Mouse (Mus musculus) B cell, adult 2 months (primary cell): ENCODE results near the gene Uqcrc2.

ENCODE experiments used
- DNase-seq, 2 experiments: peaks; one replicate each; pipeline ENCODE4 v3.0.0; 2022

The Uqcrc2 gene

DNA sequence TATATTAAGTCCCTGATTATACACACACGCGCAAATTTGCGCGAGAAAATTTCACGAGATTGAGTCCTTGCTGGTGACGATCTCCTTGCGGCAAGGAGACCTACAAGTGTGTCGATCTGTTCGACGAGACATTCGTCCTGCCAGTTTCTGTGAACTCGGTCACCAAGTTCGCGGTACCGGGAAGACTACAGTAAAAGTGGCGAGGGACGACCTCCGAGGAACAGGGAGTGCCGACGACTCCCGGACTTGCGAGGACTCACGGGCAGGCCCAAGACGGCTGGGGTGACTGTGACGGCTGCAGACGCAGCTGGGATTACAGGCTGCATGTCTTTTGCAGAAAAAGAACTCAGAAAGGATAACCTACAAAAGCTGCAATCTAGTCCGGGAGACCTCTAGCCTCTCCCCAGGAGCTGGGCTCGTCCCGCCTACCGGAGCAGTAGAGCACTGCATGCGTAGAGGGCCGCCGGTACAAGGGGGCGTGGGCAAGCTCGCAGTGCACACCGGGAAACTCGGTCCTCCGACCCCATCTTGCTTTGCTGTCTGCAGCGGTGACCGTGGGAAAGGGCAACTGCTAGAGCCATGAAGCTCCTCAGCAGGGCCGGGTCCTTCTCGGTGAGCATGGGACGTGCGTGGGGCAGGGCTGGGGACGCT is at the start of gene Uqcrc2:
TSS of gene Uqcrc2 (plus strand) at position 466 of the 651 bp plus-strand sequence.
- peak; percentile 85 to 87 for DNase-seq

DNA sequence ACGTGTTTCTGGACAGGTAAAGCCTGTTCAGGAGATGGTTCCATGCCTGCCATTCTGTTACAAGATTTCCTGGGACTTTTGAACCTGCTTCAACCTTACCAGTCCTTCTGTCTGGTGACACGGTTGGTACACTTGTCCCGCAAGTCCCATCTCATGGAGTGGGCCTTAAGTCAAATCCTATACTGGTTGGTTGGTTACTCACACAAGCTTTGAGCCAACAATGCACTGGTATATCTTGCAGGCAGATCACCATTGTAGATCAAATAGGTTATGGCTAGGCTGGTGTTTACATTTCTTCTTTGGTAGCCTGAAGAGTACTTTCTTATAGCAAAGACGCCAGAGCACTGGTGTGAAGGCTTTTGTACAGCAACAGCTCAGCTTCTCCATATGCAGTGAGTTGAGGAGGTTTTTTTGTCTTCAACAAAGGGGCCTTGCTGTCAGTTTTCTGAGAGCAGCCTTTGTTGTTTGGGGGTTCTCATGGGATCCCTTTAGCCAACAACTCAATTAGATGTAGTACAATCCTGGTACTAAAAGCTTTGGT is 37.7 kb upstream of the Uqcrc2 start:
- no peak for DNase-seq

- DNase-seq, result no peak
Observed at GRCm38 (mm10) chr7:120597744-120598243, 37.2 kb upstream of the Uqcrc2 start.

- DNase-seq, result no peak
Observed at GRCm38 (mm10) chr7:120598355-120598754, 36.6 kb upstream of the Uqcrc2 start.

- DNase-seq, result no peak
Observed at GRCm38 (mm10) chr7:120620075-120620771, 14.8 kb upstream of the Uqcrc2 start.

DNA sequence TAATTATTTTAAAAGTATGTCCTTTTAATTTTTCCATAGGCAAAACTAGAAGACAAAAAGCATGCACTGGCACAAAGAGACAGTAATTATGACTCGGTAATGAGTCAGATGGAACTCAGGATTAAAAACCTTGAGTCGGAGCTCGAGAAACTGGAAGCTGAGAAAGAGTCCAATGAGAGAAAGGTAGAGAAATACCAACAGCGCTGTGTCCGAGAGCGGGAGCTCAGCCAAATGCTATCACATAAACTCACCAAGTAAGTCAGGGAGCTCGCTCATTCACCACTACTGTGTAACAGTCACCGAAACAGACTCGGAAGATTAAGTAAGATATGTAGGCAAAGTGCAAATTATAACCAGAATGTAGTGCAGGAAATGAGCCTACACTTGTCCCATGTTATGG is 14.1 kb upstream of the Uqcrc2 start:
- no peak for DNase-seq

- peak; percentile 25 to 33 for DNase-seq
Observed at GRCm38 (mm10) chr7:120632518-120632917, 2.5 kb upstream of the Uqcrc2 start.

- peak in 1 of 2 experiments; percentile 2 for DNase-seq
Observed at GRCm38 (mm10) chr7:120634301-120634700, 675 bp upstream of the Uqcrc2 start.

DNA sequence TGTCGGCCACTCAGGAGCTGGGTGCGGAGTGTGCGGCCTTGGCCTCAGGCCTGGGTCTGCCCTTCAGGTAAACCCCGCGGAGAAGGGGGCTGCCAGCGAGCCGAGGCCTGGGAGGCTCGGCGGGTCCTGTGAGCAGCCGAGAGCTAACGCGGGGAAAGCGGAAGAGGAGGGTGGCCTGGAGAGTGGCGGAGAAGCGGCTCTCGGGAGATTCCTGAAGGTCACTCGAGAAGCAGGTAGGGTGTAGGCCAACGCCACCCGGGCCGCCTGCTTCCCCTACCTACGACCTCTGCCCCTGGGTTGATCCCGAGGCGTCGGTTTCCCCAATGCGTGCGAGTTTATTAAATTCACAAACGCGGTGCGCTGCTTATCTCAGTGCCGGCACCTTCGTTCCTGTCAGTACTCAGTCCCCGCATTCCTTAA is 396 bp downstream of the Uqcrc2 start:
- DNase-seq, result no peak

DNA sequence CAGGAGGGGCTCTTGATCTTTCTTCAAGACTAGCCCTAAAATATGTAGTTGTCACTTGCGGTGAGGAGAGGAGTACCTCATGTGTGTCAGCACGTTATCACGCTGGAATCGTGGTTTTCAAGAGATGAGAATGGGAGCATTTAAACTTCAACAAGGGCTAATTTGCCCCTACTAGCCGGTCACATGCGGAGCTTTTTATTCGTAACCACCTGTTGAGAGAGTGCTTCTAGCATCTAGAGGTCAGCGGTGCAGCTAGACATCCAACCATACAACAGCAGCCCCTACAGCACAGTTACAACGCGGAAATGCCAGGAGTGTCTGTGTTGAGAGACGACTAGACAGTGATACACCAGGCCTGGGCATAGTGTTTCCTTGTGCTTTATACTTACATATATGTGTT is 845 bp downstream of the Uqcrc2 start:
- peak; percentile 3 to 6 for DNase-seq

GRCm38 (mm10) chr7:120643217-120643616 is 8.2 kb downstream of the Uqcrc2 start:
- DNase-seq, result peak; percentile 14 to 19

- no peak for DNase-seq
Observed at GRCm38 (mm10) chr7:120647849-120648248, 12.9 kb downstream of the Uqcrc2 start.

GRCm38 (mm10) chr7:120662079-120662478 is 27.1 kb downstream of the Uqcrc2 start:
- DNase-seq, result peak; percentile 75 to 78

DNA sequence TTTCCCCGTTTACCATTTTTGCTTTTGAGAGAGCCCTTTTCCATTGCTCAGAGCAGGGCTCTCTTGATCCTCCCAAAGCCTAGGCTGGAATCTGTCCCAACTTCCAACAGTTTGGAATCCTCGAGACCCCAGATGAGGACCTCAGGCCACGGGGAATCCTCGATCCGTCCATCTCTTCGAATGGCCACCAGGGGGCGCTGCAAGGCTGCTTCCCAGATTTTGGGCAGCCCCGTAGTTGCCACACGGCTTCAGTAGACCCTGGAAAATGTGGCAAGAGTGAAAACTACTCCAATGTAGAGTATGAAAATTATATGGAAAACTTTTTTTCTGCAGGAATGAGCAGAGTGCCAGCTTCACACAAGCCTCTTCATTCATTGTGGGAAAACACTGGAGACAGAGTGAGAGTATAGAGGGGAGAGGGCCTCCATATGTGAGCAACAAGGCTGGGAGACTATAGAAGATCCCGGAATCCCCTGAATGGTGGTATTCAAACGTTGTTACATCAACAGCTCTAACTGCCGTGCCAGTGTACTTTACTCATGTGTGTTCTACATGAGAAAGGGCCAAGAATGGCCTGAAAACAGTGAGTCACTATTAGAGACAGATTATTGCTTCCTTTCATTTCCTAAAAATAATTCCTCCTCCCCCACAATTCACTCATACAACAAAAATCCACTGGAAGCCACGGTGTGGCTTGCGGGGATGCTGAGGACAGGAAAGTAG is 35.3 kb downstream of the Uqcrc2 start, which contains the start of gene Pdzd9:
TSS of gene Pdzd9 (minus strand) at position 191 of the 723 bp plus-strand sequence.
- peak; percentile 82 to 83 for DNase-seq

- no peak for DNase-seq
Observed at GRCm38 (mm10) chr7:120671271-120671670, 36.3 kb downstream of the Uqcrc2 start.

GRCm38 (mm10) chr7:120677001-120677643 is 42.1 kb downstream of the Uqcrc2 start, which contains the start of gene Mosmo:
Mosmo (plus strand) TSS chr7:120677618.
- DNase-seq, result peak; percentile 74 to 79

- DNase-seq, result peak; percentile 46 to 50
Observed at GRCm38 (mm10) chr7:120677764-120678531, 43.0 kb downstream of the Uqcrc2 start.

GRCm38 (mm10) chr7:120679023-120679422 is 44.0 kb downstream of the Uqcrc2 start:
- no peak for DNase-seq

- DNase-seq, result no peak
Observed at GRCm38 (mm10) chr7:120682002-120682401, 47.0 kb downstream of the Uqcrc2 start.

DNA sequence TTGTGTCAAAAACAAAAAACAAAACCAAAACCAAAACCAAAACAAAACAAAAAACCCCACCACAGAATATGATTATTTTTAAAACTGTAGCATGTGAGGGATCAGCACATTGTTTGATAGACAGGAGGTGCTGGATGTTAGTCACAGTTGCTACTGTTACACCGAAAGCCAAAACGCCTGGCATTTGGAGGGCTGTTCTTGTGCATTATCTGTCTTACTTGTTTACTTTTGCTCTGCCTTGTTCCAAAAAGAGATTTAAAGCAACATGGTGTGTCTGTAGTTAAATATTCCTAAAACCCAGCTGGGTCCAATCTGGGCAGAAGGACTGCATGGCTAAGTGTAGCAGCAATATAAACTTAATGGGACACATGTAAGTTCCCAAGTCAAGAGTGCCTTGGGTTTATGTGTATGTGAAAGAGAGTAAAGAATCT is 49.8 kb downstream of the Uqcrc2 start:
- no peak for DNase-seq

- DNase-seq, result no peak
Observed at GRCm38 (mm10) chr7:120685227-120685626, 50.3 kb downstream of the Uqcrc2 start.

GRCm38 (mm10) chr7:120690634-120691033 is 55.7 kb downstream of the Uqcrc2 start:
- DNase-seq, result peak; percentile 47 to 61
